Mouse (Mus musculus) forebrain, embryonic 13.5 days (tissue): ENCODE results near the gene Ccdc130. TPM values are rescaled to one million over a fixed set of nuclear protein-coding genes. Genes with fewer than 3 reads are reported as not detected.
"Not testable (repeated sequence)": the region's sequence is repeated elsewhere in the genome, so short reads cannot be mapped to it uniquely, and the experiment has no call there.

Experiments
- ATAC-seq: fragments of 200-750 bp; cut with Nextera tagmentation; 2 replicates; pipeline ENCODE4 v1.8.0; 2017
- H3K27ac ChIP-seq: fragments of 300-500 bp; sonication (generic); 2 replicates; pipeline ENCODE4 v1.5.1; 2015; ENCODE audit warnings: inconsistent platforms, mild to moderate bottlenecking, moderate library complexity
- H3K27me3 ChIP-seq: fragments of 300-500 bp; sonication (generic); 2 replicates; pipeline ENCODE4 v1.6.1; 2015; ENCODE audit warnings: mild to moderate bottlenecking, inconsistent platforms
- H3K36me3 ChIP-seq: fragments of 300-500 bp; sonication (generic); 2 replicates; pipeline ENCODE4 v1.6.1; 2015; ENCODE audit warnings: mild to moderate bottlenecking, inconsistent platforms; ENCODE audit not compliant: poor library complexity, severe bottlenecking
- H3K4me1 ChIP-seq: fragments of 300-500 bp; sonication (generic); 2 replicates; pipeline ENCODE4 v1.6.1; 2015; ENCODE audit warnings: inconsistent platforms
- H3K4me2 ChIP-seq: fragments of 300-500 bp; sonication (generic); 2 replicates; pipeline ENCODE4 v1.6.1; 2015; ENCODE audit warnings: inconsistent platforms, mild to moderate bottlenecking, moderate library complexity
- H3K4me3 ChIP-seq: fragments of 300-500 bp; sonication (generic); 2 replicates; pipeline ENCODE4 v1.5.1; 2015; ENCODE audit warnings: mild to moderate bottlenecking, inconsistent platforms
- H3K9ac ChIP-seq: fragments of 300-500 bp; sonication (generic); 2 replicates; pipeline ENCODE4 v1.6.1; 2015; ENCODE audit warnings: mild to moderate bottlenecking, inconsistent platforms
- H3K9me3 ChIP-seq: fragments of 300-500 bp; sonication (generic); replicated peaks from 2 replicates; pipeline ENCODE4 v1.6.1; 2016; ENCODE audit warnings: inconsistent platforms
- WGBS: fragments of 180-500 bp; shearing (Covaris S2); methylation state at CpG from one replicate; pipeline ENCODE4 v1.1.7; 2015; 5-methylcytosine and 5-hydroxymethylcytosine counted together
- polyA plus RNA-seq: library from polyadenylated mRNA; unstranded; fragments of >200 nt; fragmentation: Nextera tagmentation; extraction: Ambion mirVana; gene quantifications from 2 replicates; pipeline ENCODE4 v1.2.1, GENCODE M21; 2015

Ccdc130 gene
- 26.8 and 28.9 TPM in 2 replicates for polyA plus RNA-seq

- Histone ChIP-seq H3K27ac (peak within 1 kb of the TSS; percentile 64), H3K9ac (peak within 1 kb of the TSS; percentile 87), H3K4me3 (peak within 1 kb of the TSS; percentile 83), H3K4me1 (peaks cover 16% of the 10 kb centered on the region), H3K9me3 (no peaks in the 10 kb centered on the region), H3K4me2 (peak within 1 kb of the TSS; percentile 92), H3K27me3 (peaks cover 5% of the 10 kb centered on the region; the same call in 1 of the 2 replicates), H3K36me3 (peaks cover 23% of the 10 kb centered on the region)
- WGBS: under 1% methylated on average over 44 of the region's 44 CpGs
- ATAC-seq: peak; percentile 99
Observed at GRCm38 (mm10) chr8:84269950-84270773, at the start of gene Ccdc130. Ccdc130 (minus strand) TSS chr8:84270380.

GRCm38 (mm10) chr8:84308376-84308775 is 38.2 kb upstream of the Ccdc130 start:
- H3K4me2 ChIP-seq: no peak overlapping the region
- H3K27me3 ChIP-seq: no peaks in the 10 kb centered on the region
- H3K36me3 ChIP-seq: no peaks in the 10 kb centered on the region
- no peak for ATAC-seq
- no peak overlapping the region for H3K4me3 ChIP-seq
- no peaks in the 10 kb centered on the region for H3K9me3 ChIP-seq
- no peak overlapping the region for H3K9ac ChIP-seq
- 65% methylated on average over 3 of the region's 3 CpGs for WGBS
- H3K4me1 ChIP-seq: no peaks in the 10 kb centered on the region
- H3K27ac ChIP-seq: no peak overlapping the region

- 94% methylated on average over 2 of the region's 2 CpGs for WGBS
- Histone ChIP-seq H3K4me3 (no peak overlapping the region), H3K4me1 (no peaks in the 10 kb centered on the region), H3K9ac (no peak overlapping the region), H3K27me3 (no peaks in the 10 kb centered on the region), H3K9me3 (0 out of 2 replicates have a peak, but pooled peaks cover 4% of the 10 kb centered on the region), H3K4me2 (no peak overlapping the region), H3K36me3 (no peaks in the 10 kb centered on the region), H3K27ac (no peak overlapping the region)
- no peak for ATAC-seq
Observed at GRCm38 (mm10) chr8:84303951-84304350, 33.8 kb upstream of the Ccdc130 start.

- Histone ChIP-seq H3K9me3 (0 out of 2 replicates have a peak, but pooled peaks cover 4% of the 10 kb centered on the region), H3K4me2 (no peak overlapping the region), H3K4me3 (no peak overlapping the region), H3K36me3 (no peaks in the 10 kb centered on the region), H3K27ac (no peak overlapping the region), H3K4me1 (no peaks in the 10 kb centered on the region), H3K27me3 (no peaks in the 10 kb centered on the region), H3K9ac (no peak overlapping the region)
- ATAC-seq: no peak
- 64% methylated on average over 5 of the region's 5 CpGs for WGBS
Observed at GRCm38 (mm10) chr8:84297029-84297785, 27.0 kb upstream of the Ccdc130 start.

- no peaks in the 10 kb centered on the region for H3K9me3 ChIP-seq
- H3K36me3 ChIP-seq: no peaks in the 10 kb centered on the region
- WGBS: 24% methylated on average over 8 of the region's 8 CpGs
- no peak overlapping the region for H3K4me3 ChIP-seq
- H3K4me1 ChIP-seq: no peaks in the 10 kb centered on the region
- H3K27me3 ChIP-seq: no peaks in the 10 kb centered on the region
- H3K27ac ChIP-seq: no peak overlapping the region
- ATAC-seq: no peak
- H3K9ac ChIP-seq: no peak overlapping the region
- no peak overlapping the region for H3K4me2 ChIP-seq
Observed at GRCm38 (mm10) chr8:84291688-84292087, 21.5 kb upstream of the Ccdc130 start.

- Histone ChIP-seq H3K4me2 (no peak overlapping the region), H3K4me1 (no peaks in the 10 kb centered on the region), H3K4me3 (no peak overlapping the region), H3K9ac (no peak overlapping the region), H3K27me3 (no peaks in the 10 kb centered on the region), H3K9me3 (no peaks in the 10 kb centered on the region), H3K36me3 (no peaks in the 10 kb centered on the region), H3K27ac (no peak overlapping the region)
- WGBS: 72% methylated on average over 5 of the region's 5 CpGs
- no peak for ATAC-seq
Observed at GRCm38 (mm10) chr8:84291086-84291485, 20.9 kb upstream of the Ccdc130 start.

- no peak for ATAC-seq
- Histone ChIP-seq H3K27me3 (no peaks in the 10 kb centered on the region), H3K4me1 (no peaks in the 10 kb centered on the region), H3K27ac (no peak overlapping the region), H3K36me3 (no peaks in the 10 kb centered on the region), H3K9me3 (no peaks in the 10 kb centered on the region), H3K4me3 (no peak overlapping the region), H3K9ac (no peak overlapping the region), H3K4me2 (no peak overlapping the region)
- WGBS: 54% methylated on average over 2 of the region's 2 CpGs
Observed at GRCm38 (mm10) chr8:84288892-84289291, 18.7 kb upstream of the Ccdc130 start.

- not testable (repeated sequence) for H3K4me2 ChIP-seq, ATAC-seq, H3K9me3 ChIP-seq, H3K4me3 ChIP-seq, H3K4me1 ChIP-seq, H3K27ac ChIP-seq, H3K9ac ChIP-seq, H3K36me3 ChIP-seq, H3K27me3 ChIP-seq
- 54% methylated on average over 5 of the region's 5 CpGs for WGBS
Observed at GRCm38 (mm10) chr8:84285665-84286064, 15.5 kb upstream of the Ccdc130 start.

- Histone ChIP-seq H3K36me3 (no peaks in the 10 kb centered on the region), H3K4me3 (no peak overlapping the region), H3K9me3 (no peaks in the 10 kb centered on the region), H3K9ac (no peak overlapping the region), H3K27ac (no peak overlapping the region), H3K4me2 (no peak overlapping the region), H3K27me3 (no peaks in the 10 kb centered on the region), H3K4me1 (no peaks in the 10 kb centered on the region)
- WGBS: 50% methylated on average over 9 of the region's 9 CpGs
- ATAC-seq: no peak
Observed at GRCm38 (mm10) chr8:84284608-84285063, 14.5 kb upstream of the Ccdc130 start.

GRCm38 (mm10) chr8:84280777-84281176 is 10.6 kb upstream of the Ccdc130 start:
- no peaks in the 10 kb centered on the region for H3K9me3 ChIP-seq
- H3K36me3 ChIP-seq: no peaks in the 10 kb centered on the region
- 85% methylated on average over 10 of the region's 10 CpGs for WGBS
- no peaks in the 10 kb centered on the region; the same call in 1 of the 2 replicates for H3K27me3 ChIP-seq
- no peak for ATAC-seq
- no peak overlapping the region for H3K27ac ChIP-seq
- H3K4me1 ChIP-seq: no peaks in the 10 kb centered on the region
- no peak overlapping the region for H3K4me2 ChIP-seq
- H3K4me3 ChIP-seq: no peak overlapping the region
- H3K9ac ChIP-seq: no peak overlapping the region

- Histone ChIP-seq H3K27me3 (peaks cover 5% of the 10 kb centered on the region; the same call in 1 of the 2 replicates), H3K9ac (no peak overlapping the region), H3K4me1 (no peaks in the 10 kb centered on the region), H3K9me3 (no peaks in the 10 kb centered on the region), H3K27ac (no peak overlapping the region), H3K36me3 (no peaks in the 10 kb centered on the region), H3K4me2 (no peak overlapping the region), H3K4me3 (no peak overlapping the region)
- WGBS: 66% methylated on average over 1 of the region's 1 CpGs
- no peak for ATAC-seq
Observed at GRCm38 (mm10) chr8:84276447-84276846, 6.3 kb upstream of the Ccdc130 start.

- no peaks in the 10 kb centered on the region for H3K9me3 ChIP-seq
- no peak overlapping the region for H3K4me3 ChIP-seq
- no peak overlapping the region for H3K4me2 ChIP-seq
- peaks cover 5% of the 10 kb centered on the region; the same call in 1 of the 2 replicates for H3K27me3 ChIP-seq
- peaks cover 13% of the 10 kb centered on the region for H3K4me1 ChIP-seq
- H3K27ac ChIP-seq: no peak overlapping the region
- H3K9ac ChIP-seq: no peak overlapping the region
- no peak for ATAC-seq
- H3K36me3 ChIP-seq: no peaks in the 10 kb centered on the region
- 84% methylated on average over 3 of the region's 3 CpGs for WGBS
Observed at GRCm38 (mm10) chr8:84273968-84274367, 3.8 kb upstream of the Ccdc130 start.
